Mouse (Mus musculus): ENCODE measurements around the gene Nrxn3. TPM values are rescaled to one million over a fixed set of nuclear protein-coding genes. Genes with fewer than 3 reads are reported as not detected.

Gene Nrxn3
- polyA plus RNA-seq, 1 experiment from 2014 or later: 5.3 TPM

DNA sequence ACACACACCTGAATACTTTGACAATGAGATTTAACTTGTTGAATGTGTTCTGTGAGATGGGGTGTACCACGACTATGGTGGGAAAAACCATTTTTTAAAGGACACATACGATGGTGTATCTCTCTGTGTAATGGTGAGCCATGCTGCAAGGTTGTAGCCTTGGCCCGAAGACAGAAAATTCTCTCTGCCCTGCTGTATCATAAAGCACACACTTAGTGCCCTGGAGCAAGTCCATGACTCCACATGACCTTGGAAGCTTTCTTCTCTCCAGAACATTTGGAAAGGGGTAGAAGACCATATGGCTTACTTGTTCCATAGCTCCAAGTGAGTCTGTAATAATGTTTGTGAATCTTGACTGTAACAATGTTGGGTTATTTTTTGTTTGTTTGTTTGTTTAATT lies 1609.8 kb downstream of the Nrxn3 start:
- no peaks in the 10 kb centered on the region for H3K9me3 ChIP-seq (replicated peaks)
- 88% methylated on average over 3 of the region's 3 CpGs for WGBS
- no peaks in the 10 kb centered on the region for H3K27me3 ChIP-seq
- no peak overlapping the region for H3K4me2 ChIP-seq
- H3K4me1 ChIP-seq: no peaks in the 10 kb centered on the region
- no peak overlapping the region for H3K27ac ChIP-seq
- H3K9ac ChIP-seq: no peak overlapping the region
- ATAC-seq (replicated peaks; ENCODE audit: low FRiP score): no peak
- H3K4me3 ChIP-seq (replicated peaks): no peak overlapping the region
- H3K36me3 ChIP-seq: no peaks in the 10 kb centered on the region

DNA sequence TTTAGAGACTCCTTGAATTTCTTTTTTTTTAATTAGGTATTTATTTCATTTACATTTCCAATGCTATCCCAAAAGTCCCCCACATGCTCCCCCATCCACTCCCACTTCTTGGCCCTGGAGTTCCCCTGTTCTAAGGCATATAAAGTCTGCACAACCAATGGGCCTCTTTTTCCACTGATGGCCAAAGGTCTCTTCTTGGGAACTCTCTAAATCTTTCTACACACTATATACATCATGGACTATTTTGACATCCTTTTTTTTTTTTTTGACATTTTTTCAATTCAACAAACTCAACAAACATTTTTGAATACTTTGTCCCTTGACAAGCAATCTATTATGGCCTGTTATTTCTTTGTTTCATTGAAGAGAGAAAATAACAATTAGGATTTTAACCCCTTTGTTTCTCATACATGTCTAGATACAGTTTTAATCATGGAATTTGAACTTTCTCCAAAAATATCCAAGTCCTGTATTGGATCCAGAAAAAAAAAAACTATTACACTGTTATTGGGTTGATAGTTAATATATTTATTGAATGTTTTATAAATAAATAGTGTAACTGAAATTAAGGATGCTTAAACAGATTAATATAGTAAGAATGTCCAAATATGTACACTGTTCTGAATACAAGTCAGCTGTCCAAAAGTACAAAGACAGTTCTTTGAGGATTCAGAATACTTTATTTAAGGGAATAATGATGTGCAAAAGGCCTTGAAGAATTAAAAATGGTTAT lies 1615.0 kb downstream of the Nrxn3 start:
- H3K27ac ChIP-seq: no peak overlapping the region
- no peak overlapping the region for H3K9ac ChIP-seq
- no peaks in the 10 kb centered on the region for H3K27me3 ChIP-seq
- ATAC-seq (replicated peaks; ENCODE audit: low FRiP score): no peak
- no peaks in the 10 kb centered on the region for H3K4me1 ChIP-seq
- no peak overlapping the region for H3K4me3 ChIP-seq (replicated peaks)
- no peak overlapping the region for H3K4me2 ChIP-seq
- H3K9me3 ChIP-seq (replicated peaks): no peaks in the 10 kb centered on the region
- no peaks in the 10 kb centered on the region for H3K36me3 ChIP-seq

DNA sequence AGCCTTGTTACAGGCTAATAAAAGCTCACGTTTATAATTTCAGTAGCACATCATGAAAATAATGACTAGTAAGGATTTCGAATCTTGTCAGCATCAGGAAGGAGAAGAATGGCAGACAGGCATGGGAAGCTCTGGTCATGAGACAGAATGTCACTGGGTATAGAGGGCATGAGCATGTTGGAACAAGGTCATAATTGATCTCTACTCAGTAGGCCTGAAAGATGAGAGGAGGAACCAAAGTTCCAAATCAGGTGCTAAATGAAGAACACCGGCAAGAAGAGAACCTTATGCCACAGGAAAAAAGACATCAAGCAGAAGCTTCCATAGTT lies 1615.5 kb downstream of the Nrxn3 start:
- Histone ChIP-seq H3K9ac (no peak overlapping the region), H3K27ac (no peak overlapping the region), H3K27me3 (no peaks in the 10 kb centered on the region), H3K4me1 (no peaks in the 10 kb centered on the region), H3K4me2 (no peak overlapping the region), H3K36me3 (no peaks in the 10 kb centered on the region), H3K9me3 (replicated peaks) (no peaks in the 10 kb centered on the region), H3K4me3 (replicated peaks) (no peak overlapping the region)
- 91% methylated on average over 3 of the region's 3 CpGs for WGBS
- ATAC-seq (replicated peaks; ENCODE audit: low FRiP score): no peak

Small RNAs within 50 kb of the gene (microRNA-seq; reads per million reads assigned to microRNA genes)
- not detected for gene Gm23989
- not detected for gene Gm27313

All from kidney, embryonic 15.5 days (tissue).